Mouse (Mus musculus) layer of hippocampus, adult 11-12 months (tissue): ENCODE measurements around the gene Gpr85.

ENCODE experiments used
- DNase-seq: peaks from one replicate; pipeline ENCODE4 v3.0.0; 2022; ENCODE audit warnings: low spot score

Gene Gpr85

DNA sequence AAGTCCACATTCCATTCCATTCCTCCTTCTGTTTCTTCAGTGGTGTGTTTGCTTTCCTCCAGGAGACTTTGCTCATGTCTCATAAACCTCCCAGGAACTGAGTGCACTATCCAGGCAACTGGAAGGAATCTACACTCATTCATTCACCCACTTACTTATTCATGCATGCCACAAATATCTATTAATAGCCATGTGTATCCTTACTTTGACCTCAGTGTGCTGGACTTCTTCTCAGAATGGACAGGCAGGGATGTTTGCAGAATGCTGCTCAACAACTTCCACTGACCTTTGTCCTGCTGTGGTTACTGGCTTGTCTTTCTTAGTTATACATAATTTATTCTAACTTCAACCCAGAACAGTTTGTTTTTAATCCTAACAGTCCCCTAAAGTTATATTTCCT is 23.1 kb downstream of the Gpr85 start:
- DNase-seq, result no peak

DNA sequence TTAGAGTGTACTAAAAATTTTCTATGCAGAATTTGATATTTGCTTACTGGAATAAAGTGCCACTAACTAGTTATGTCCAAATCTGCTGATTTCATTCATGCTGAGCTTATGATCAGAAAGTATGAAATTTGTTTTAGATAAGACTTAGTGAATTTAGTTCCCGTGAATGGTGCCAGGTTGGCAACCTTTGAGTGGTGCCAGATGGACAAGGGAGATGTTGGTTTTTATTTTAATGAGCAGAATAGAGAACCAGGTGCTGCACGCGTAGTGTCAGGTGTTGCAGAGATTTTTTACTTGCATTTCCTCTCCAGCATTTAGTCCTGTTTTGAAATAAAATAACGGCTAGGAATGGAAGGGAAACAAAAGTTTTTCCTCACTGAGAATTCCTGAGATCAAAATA is 27.6 kb downstream of the Gpr85 start:
- DNase-seq, result no peak

GRCm38 (mm10) chr6:13800071-13800470 is 39.7 kb downstream of the Gpr85 start:
- no peak for DNase-seq

DNA sequence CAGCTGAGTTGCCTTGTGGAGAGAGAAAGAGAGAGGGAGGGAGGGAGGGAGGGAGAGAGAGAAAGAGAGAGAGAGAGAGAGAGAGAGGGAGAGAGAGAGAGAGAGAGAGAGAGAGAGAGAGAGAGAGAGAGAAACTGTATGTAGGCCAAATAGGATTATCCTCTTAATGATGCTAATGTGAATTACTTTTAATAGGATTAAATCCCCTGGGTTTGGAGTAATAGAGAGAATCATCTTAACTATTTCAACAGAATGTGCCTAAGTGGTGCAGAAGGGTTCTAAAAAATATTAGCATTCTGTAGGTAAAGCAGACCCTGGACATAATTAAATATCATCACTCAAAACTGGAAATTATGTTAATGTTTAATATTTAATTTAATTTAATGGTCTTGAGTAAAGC is 42.4 kb downstream of the Gpr85 start:
- no peak for DNase-seq
